Mouse (Mus musculus) forebrain, postnatal 0 days (tissue): Measurements from ENCODE around the gene Fbxo21. TPM values are rescaled to one million over a fixed set of nuclear protein-coding genes. Genes with fewer than 3 reads are reported as not detected.

ENCODE experiments used
- ATAC-seq: fragments of 200-750 bp; cut with Nextera tagmentation; 2 replicates; pipeline ENCODE4 v1.8.0; 2017; ENCODE audit warnings: mild to moderate bottlenecking, moderate library complexity
- DNase-seq: peaks from one replicate; pipeline ENCODE4 v3.0.0-alpha.2; 2015
- H3K27ac ChIP-seq: fragments of 300-500 bp; sonication (generic); 2 replicates; pipeline ENCODE4 v1.5.1; 2014; ENCODE audit warnings: low read depth, mild to moderate bottlenecking, antibody characterized with exemption, low read length, moderate library complexity, mixed read lengths
- H3K27me3 ChIP-seq: fragments of 300-500 bp; sonication (generic); 2 replicates; pipeline ENCODE4 v1.6.1; 2014; ENCODE audit warnings: mild to moderate bottlenecking, low read length, mixed read lengths; ENCODE audit not compliant: insufficient read depth
- H3K36me3 ChIP-seq: fragments of 300-500 bp; sonication (generic); 2 replicates; pipeline ENCODE4 v1.6.1; 2014; ENCODE audit warnings: mild to moderate bottlenecking, moderate library complexity; ENCODE audit not compliant: insufficient read depth
- H3K4me1 ChIP-seq: fragments of 300-500 bp; sonication (generic); 2 replicates; pipeline ENCODE4 v1.6.1; 2014; ENCODE audit warnings: antibody characterized with exemption; ENCODE audit not compliant: insufficient read depth
- H3K4me2 ChIP-seq: fragments of 300-500 bp; sonication (generic); 2 replicates; pipeline ENCODE4 v1.6.1; 2014; ENCODE audit warnings: low read depth, mild to moderate bottlenecking, moderate library complexity
- H3K4me3 ChIP-seq: fragments of 300-500 bp; sonication (generic); 2 replicates; pipeline ENCODE4 v1.5.1; 2014; ENCODE audit warnings: low read depth, low read length, mixed read lengths
- H3K9ac ChIP-seq: fragments of 300-500 bp; sonication (generic); 2 replicates; pipeline ENCODE4 v1.6.1; 2014; ENCODE audit warnings: mild to moderate bottlenecking
- H3K9me3 ChIP-seq: fragments of 300-500 bp; sonication (generic); 2 replicates; pipeline ENCODE4 v1.6.1; 2016; ENCODE audit warnings: low read length
- CTCF ChIP-seq: sonication (generic); IDR thresholded peaks from 2 replicates; pipeline ENCODE4 v1.5.1; 2016; ENCODE audit warnings: antibody characterized with exemption, control low read depth, low read depth
- WGBS: fragments of 180-500 bp; shearing (Covaris S2); extraction: QIAGEN DNeasy Blood & Tissue Kit; methylation state at CpG from one replicate; pipeline ENCODE4 v1.1.7; 2014; 5-methylcytosine and 5-hydroxymethylcytosine counted together
- polyA plus RNA-seq: library from polyadenylated mRNA; unstranded; fragments of >200 nt; fragmentation: Nextera tagmentation; extraction: Ambion mirVana; gene quantifications from 2 replicates; pipeline ENCODE4 v1.2.1, GENCODE M21; 2015
- total RNA-seq: library from RNA; depleted of rRNA; stranded (reverse); fragments of >200 nt; gene quantifications from 2 replicates; pipeline ENCODE4 v1.2.3, GENCODE M21; 2014

Gene Fbxo21
- total and polyA plus RNA-seq, 2 experiments from 2014 or later, result 161 to 197 TPM

- H3K9me3 ChIP-seq, result no peaks in the 10 kb centered on the region
- peak overlapping the region; percentile 67; the same call in 1 of the 2 replicates for H3K4me2 ChIP-seq
- H3K4me3 ChIP-seq, result peak overlapping the region; percentile 100; the same call in 1 of the 2 replicates
- 0 out of 2 replicates have a peak overlapping the region, but pooled peaks have one; percentile 99 for H3K9ac ChIP-seq
- H3K27ac ChIP-seq, result no peak overlapping the region
- H3K36me3 ChIP-seq, result peaks cover 43% of the 10 kb centered on the region
- 0 out of 2 replicates have a peak, but pooled peaks cover 7% of the 10 kb centered on the region for H3K4me1 ChIP-seq
- 42% methylated on average over 5 of the region's 5 CpGs for WGBS
- DNase-seq, result no peak
- ATAC-seq, result no peak
- H3K27me3 ChIP-seq, result no peaks in the 10 kb centered on the region
- no peak for TF ChIP-seq CTCF
Measured at GRCm38 (mm10) chr5:117979082-117979481, 2.6 kb downstream of the Fbxo21 start.

GRCm38 (mm10) chr5:117980921-117981320 is 4.4 kb downstream of the Fbxo21 start:
- Histone ChIP-seq H3K36me3 (peaks cover 54% of the 10 kb centered on the region), H3K4me3 (no peak overlapping the region), H3K27ac (no peak overlapping the region), H3K27me3 (no peaks in the 10 kb centered on the region), H3K9ac (no peak overlapping the region), H3K4me1 (0 out of 2 replicates have a peak, but pooled peaks cover 7% of the 10 kb centered on the region), H3K4me2 (no peak overlapping the region), H3K9me3 (no peaks in the 10 kb centered on the region)
- no peak for TF ChIP-seq CTCF
- 95% methylated on average over 8 of the region's 8 CpGs for WGBS
- DNase-seq, result no peak
- no peak for ATAC-seq

GRCm38 (mm10) chr5:117981943-117982342 is 5.4 kb downstream of the Fbxo21 start:
- H3K27ac ChIP-seq, result no peak overlapping the region
- no peaks in the 10 kb centered on the region for H3K27me3 ChIP-seq
- ATAC-seq (no peak), DNase-seq (no peak)
- no peak for TF ChIP-seq CTCF
- WGBS, result 85% methylated on average over 5 of the region's 5 CpGs
- H3K4me1 ChIP-seq, result 0 out of 2 replicates have a peak, but pooled peaks cover 7% of the 10 kb centered on the region
- no peaks in the 10 kb centered on the region for H3K9me3 ChIP-seq
- H3K9ac ChIP-seq, result no peak overlapping the region
- peaks cover 62% of the 10 kb centered on the region for H3K36me3 ChIP-seq
- H3K4me2 ChIP-seq, result no peak overlapping the region
- H3K4me3 ChIP-seq, result no peak overlapping the region

DNA sequence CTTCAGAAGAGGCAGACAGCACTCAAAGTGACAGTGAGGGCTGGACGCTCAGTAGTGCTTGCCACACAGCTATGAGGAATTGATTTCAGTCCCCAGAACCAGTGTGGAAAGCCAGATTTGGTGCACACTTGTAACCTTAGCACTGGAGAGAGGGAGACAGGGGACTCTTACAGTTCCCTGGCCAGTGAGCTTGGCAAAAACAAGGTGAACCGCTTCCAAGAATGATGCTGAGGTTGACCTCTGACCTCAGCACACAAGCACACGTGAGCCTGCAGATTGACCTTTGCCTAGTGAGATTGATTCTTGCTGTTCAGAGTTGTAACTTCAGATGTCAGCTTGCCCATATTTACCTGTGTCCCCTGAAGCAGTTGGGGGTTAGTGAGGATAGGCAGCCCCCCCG is 9.8 kb downstream of the Fbxo21 start:
- Histone ChIP-seq H3K27me3 (no peaks in the 10 kb centered on the region), H3K4me3 (no peak overlapping the region), H3K9me3 (no peaks in the 10 kb centered on the region), H3K4me2 (no peak overlapping the region), H3K4me1 (no peaks in the 10 kb centered on the region), H3K9ac (no peak overlapping the region), H3K27ac (no peak overlapping the region), H3K36me3 (peaks cover 89% of the 10 kb centered on the region)
- DNase-seq (no peak), ATAC-seq (no peak)
- WGBS, result 76% methylated on average over 4 of the region's 4 CpGs
- TF ChIP-seq CTCF, result no peak

GRCm38 (mm10) chr5:117987891-117988290 is 11.4 kb downstream of the Fbxo21 start:
- WGBS, result 94% methylated on average over 3 of the region's 3 CpGs
- TF ChIP-seq CTCF, result no peak
- H3K27ac ChIP-seq, result no peak overlapping the region
- H3K9me3 ChIP-seq, result no peaks in the 10 kb centered on the region
- peaks cover 87% of the 10 kb centered on the region for H3K36me3 ChIP-seq
- no peak overlapping the region for H3K9ac ChIP-seq
- H3K4me2 ChIP-seq, result no peak overlapping the region
- H3K4me3 ChIP-seq, result no peak overlapping the region
- DNase-seq, result no peak
- ATAC-seq, result no peak
- no peaks in the 10 kb centered on the region for H3K27me3 ChIP-seq
- no peaks in the 10 kb centered on the region for H3K4me1 ChIP-seq

DNA sequence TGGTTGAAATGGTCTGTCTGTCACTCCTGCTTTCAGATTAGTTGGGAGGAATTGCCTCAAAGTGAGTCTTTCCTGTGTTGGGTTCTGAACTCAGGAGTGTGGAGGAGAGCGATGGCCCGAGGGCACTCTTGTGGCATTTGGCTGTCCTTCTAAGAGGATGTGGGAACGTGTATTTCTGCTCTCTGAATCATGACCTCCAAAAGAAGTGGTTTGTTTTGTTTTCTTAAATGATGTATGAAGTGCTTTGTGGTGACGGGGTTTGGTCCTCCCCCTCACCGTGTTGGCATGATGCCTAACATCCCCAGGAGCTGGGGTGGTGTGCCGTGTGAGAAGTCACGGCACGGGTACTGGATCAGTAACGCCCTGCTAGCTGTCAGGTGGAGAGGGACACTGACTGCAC is 11.8 kb downstream of the Fbxo21 start:
- 78% methylated on average over 9 of the region's 9 CpGs for WGBS
- peaks cover 86% of the 10 kb centered on the region for H3K36me3 ChIP-seq
- no peaks in the 10 kb centered on the region for H3K4me1 ChIP-seq
- no peaks in the 10 kb centered on the region for H3K27me3 ChIP-seq
- H3K9ac ChIP-seq, result no peak overlapping the region
- no peaks in the 10 kb centered on the region for H3K9me3 ChIP-seq
- no peak overlapping the region for H3K4me3 ChIP-seq
- no peak overlapping the region for H3K4me2 ChIP-seq
- ATAC-seq (no peak), DNase-seq (no peak)
- no peak overlapping the region for H3K27ac ChIP-seq
- no peak for TF ChIP-seq CTCF

DNA sequence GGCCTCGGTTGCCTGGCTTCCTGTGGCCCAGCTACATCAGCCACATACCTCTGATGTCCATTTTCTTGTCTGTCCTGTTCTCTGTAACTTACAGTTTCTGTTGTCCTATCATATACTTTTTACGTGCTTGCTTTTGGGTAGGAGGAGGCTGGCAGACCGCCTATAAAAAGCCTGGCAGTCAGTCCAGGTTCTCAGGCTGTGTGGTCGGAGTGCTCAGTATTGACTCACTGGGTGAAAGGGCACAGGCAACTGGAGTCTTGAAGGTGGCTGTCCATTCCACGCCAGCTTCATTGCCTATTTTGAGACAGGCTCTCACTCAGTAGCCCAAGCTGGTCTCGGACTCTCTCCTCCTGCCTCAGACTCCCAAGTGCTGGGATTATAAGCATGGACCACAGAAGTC is 13.2 kb downstream of the Fbxo21 start:
- DNase-seq (no peak), ATAC-seq (no peak)
- H3K4me1 ChIP-seq, result no peaks in the 10 kb centered on the region
- H3K9me3 ChIP-seq, result no peaks in the 10 kb centered on the region
- no peak overlapping the region for H3K4me2 ChIP-seq
- H3K9ac ChIP-seq, result no peak overlapping the region
- H3K27ac ChIP-seq, result no peak overlapping the region
- no peak overlapping the region for H3K4me3 ChIP-seq
- no peaks in the 10 kb centered on the region for H3K27me3 ChIP-seq
- peaks cover 89% of the 10 kb centered on the region for H3K36me3 ChIP-seq
- 81% methylated on average over 6 of the region's 6 CpGs for WGBS
- no peak for TF ChIP-seq CTCF
